Mouse (Mus musculus) urinary bladder, postnatal 36 days (tissue): ENCODE measurements at regions not wholly inside any gene's neighbourhood (a gene's known extent, or its start where the extent isn't known, plus 50 kb on each side); places are given as distances from the start of the nearest gene placed in this dataset.
"Not testable (repeated sequence)": the region's sequence is repeated elsewhere in the genome, so short reads cannot be mapped to it uniquely, and the experiment has no call there.

Source experiments
- DNase-seq, 2 experiments: peaks; one replicate each; pipeline ENCODE4 v3.0.0; 2022; ENCODE audit warnings: low spot score in 2 of 2, mixed read lengths in 1 of 2

DNA sequence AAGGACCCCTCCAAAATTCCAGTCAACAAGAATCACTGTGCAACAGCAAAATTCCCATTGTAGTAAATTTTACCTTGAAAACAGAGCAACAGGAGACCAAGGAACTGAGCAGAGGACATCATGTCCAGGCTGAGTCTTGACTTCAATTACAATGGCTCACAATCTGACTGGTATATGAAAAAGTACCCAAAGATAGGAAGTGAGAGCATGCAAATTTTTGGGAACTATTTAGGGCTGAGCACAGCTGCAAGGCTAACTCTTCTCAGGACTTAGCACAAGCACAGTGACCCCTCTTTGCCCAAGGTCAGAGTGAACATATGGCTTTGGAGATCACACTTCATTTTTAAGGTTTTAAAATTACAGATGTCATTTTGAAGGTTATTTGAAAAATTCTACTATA, 1096.7 kb upstream of the Tacstd2 start:
- not testable (repeated sequence) for DNase-seq

GRCm38 (mm10) chr6:68631787-68632186, 1096.2 kb upstream of the Tacstd2 start:
- no peak for DNase-seq

- no peak for DNase-seq
These were observed 1070.4 kb upstream of the Tacstd2 start for GRCm38 (mm10) chr6:68606033-68606432.
